Mouse (Mus musculus) heart, embryonic 13.5 days (tissue): ENCODE data around the gene Kif1a. TPM values are rescaled to one million over a fixed set of nuclear protein-coding genes. Genes with fewer than 3 reads are reported as not detected.

Experiments
- ATAC-seq: fragments of 200-750 bp; cut with Nextera tagmentation; 2 replicates; pipeline ENCODE4 v1.8.0; 2017; ENCODE audit warnings: moderate TSS enrichment; ENCODE audit not compliant: insufficient number of reproducible peaks, low FRiP score, low TSS enrichment; ENCODE audit errors: extremely low read depth
- H3K27ac ChIP-seq: fragments of 300-500 bp; sonication (generic); replicated peaks from 2 replicates; pipeline ENCODE4 v1.5.1; 2015; ENCODE audit warnings: moderate library complexity, mild to moderate bottlenecking, inconsistent platforms
- H3K27me3 ChIP-seq: fragments of 300-500 bp; sonication (generic); replicated peaks from 2 replicates; pipeline ENCODE4 v1.6.1; 2015; ENCODE audit warnings: mild to moderate bottlenecking, inconsistent platforms
- H3K36me3 ChIP-seq: fragments of 300-500 bp; sonication (generic); 2 replicates; pipeline ENCODE4 v1.6.1; 2015; ENCODE audit warnings: mild to moderate bottlenecking, inconsistent platforms
- H3K4me1 ChIP-seq: fragments of 300-500 bp; sonication (generic); 2 replicates; pipeline ENCODE4 v1.6.1; 2015; ENCODE audit warnings: inconsistent platforms
- H3K4me2 ChIP-seq: fragments of 300-500 bp; sonication (generic); 2 replicates; pipeline ENCODE4 v1.6.1; 2015; ENCODE audit warnings: inconsistent platforms, mild to moderate bottlenecking, moderate library complexity
- H3K4me3 ChIP-seq: fragments of 300-500 bp; sonication (generic); 2 replicates; pipeline ENCODE4 v1.5.1; 2015; ENCODE audit warnings: moderate library complexity, mild to moderate bottlenecking, inconsistent platforms
- H3K9ac ChIP-seq: fragments of 300-500 bp; sonication (generic); 2 replicates; pipeline ENCODE4 v1.6.1; 2015; ENCODE audit warnings: inconsistent platforms, mild to moderate bottlenecking, moderate library complexity
- H3K9me3 ChIP-seq: fragments of 300-500 bp; sonication (generic); 2 replicates; pipeline ENCODE4 v1.6.1; 2016; ENCODE audit warnings: inconsistent platforms
- WGBS: fragments of 180-500 bp; shearing (Covaris S2); methylation state at CpG from one replicate; pipeline ENCODE4 v1.1.7; 2015; ENCODE audit warnings: mixed read lengths; 5-methylcytosine and 5-hydroxymethylcytosine counted together
- polyA plus RNA-seq: library from polyadenylated mRNA; unstranded; fragments of >200 nt; fragmentation: Nextera tagmentation; extraction: Ambion mirVana; gene quantifications from 2 replicates; pipeline ENCODE4 v1.2.1, GENCODE M21; 2015

The Kif1a gene
- polyA plus RNA-seq, 1 experiment from 2014 or later, result 9.7 TPM

DNA sequence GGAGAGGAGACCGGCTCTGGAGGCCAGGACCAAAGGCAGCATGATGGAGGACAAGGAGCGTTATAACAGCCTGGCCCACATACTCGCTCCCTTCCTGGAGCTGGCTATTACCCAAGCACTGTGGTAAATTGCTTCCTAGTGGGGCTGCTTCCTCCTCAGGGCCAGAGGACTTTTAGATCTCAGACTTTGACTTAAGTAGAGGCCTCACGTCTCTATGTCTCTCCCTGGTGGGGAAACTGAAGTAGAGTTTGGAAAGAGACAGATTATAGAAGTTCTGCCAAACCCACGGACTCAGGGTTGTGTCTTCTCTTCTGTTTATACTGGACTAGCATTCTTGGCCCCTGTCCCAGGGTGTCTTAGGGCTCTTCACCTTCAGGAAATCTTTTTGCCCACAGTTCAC, 23.5 kb upstream of the Kif1a start:
- H3K27ac ChIP-seq, result no peak overlapping the region
- no peak overlapping the region for H3K4me2 ChIP-seq
- no peaks in the 10 kb centered on the region for H3K36me3 ChIP-seq
- no peak overlapping the region for H3K9ac ChIP-seq
- H3K27me3 ChIP-seq, result no peaks in the 10 kb centered on the region; the same call in none of the 2 replicates
- no peak overlapping the region for H3K4me3 ChIP-seq
- no peaks in the 10 kb centered on the region for H3K9me3 ChIP-seq
- H3K4me1 ChIP-seq, result no peaks in the 10 kb centered on the region
- ATAC-seq, result no peak
- WGBS, result 52% methylated on average over 5 of the region's 5 CpGs

DNA sequence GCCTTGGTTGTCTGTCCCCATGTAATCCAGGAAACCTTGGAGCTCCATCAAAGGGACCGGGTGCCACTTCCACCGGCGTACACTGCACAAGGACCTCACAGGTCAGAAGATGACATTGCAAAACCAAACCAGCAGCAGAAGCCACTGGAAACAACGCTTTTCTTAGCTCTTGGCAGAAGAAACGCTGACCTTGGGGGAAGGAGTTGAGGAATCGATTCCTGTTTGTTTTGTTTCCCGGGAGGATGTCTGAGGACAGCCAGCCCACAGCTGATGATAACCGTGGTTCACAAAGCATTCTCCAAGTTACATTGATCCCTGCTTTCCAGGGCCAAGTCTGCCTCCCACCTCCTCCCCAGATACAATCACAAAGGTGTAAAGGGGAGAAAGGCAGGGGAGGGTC, 22.3 kb upstream of the Kif1a start:
- WGBS, result 51% methylated on average over 8 of the region's 8 CpGs

DNA sequence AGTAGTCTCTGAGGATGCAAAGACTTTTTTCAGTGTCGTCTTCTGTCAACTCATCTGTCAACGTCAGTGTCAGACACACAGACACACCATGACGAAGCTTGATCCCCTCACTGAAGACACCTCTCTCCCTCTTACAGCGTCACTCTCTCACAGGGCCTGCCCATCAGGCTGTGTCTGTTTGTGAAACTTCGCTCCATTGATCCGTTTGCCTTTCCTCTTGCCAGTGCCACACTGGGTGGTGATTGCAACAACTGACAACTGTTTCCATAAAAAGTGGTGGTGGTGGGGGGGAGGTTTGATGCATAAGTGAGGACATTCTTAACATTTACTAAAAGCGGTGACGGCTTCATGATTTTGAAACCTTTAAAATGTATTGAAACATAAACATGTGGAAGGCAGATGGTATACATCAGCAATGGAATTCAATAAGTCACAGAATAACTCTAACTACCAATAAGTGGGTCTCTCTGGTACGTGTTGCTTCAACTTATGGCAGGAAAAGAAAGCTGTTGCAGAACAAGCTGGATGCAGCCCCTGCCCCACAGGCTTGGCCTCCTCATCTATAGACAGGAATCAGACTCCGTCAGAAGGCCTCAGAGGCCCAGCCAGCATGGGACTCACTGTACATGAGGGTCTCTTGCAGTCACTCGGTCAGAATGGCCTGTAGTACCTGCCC, 21.6 kb upstream of the Kif1a start:
- no peaks in the 10 kb centered on the region for H3K36me3 ChIP-seq
- H3K27ac ChIP-seq, result no peak overlapping the region
- no peak overlapping the region for H3K4me2 ChIP-seq
- no peaks in the 10 kb centered on the region for H3K9me3 ChIP-seq
- WGBS, result 70% methylated on average over 11 of the region's 11 CpGs
- H3K4me3 ChIP-seq, result no peak overlapping the region
- H3K9ac ChIP-seq, result no peak overlapping the region
- ATAC-seq, result no peak
- H3K4me1 ChIP-seq, result no peaks in the 10 kb centered on the region
- H3K27me3 ChIP-seq, result peaks cover 6% of the 10 kb centered on the region; the same call in 1 of the 2 replicates

More for the DNA sequence above, 22.3 kb upstream of the Kif1a start:
- Histone ChIP-seq H3K27me3 (no peaks in the 10 kb centered on the region; the same call in 1 of the 2 replicates), H3K4me1 (no peaks in the 10 kb centered on the region), H3K4me2 (no peak overlapping the region), H3K27ac (no peak overlapping the region), H3K9me3 (no peaks in the 10 kb centered on the region), H3K4me3 (no peak overlapping the region), H3K36me3 (no peaks in the 10 kb centered on the region), H3K9ac (no peak overlapping the region)
- no peak for ATAC-seq

DNA sequence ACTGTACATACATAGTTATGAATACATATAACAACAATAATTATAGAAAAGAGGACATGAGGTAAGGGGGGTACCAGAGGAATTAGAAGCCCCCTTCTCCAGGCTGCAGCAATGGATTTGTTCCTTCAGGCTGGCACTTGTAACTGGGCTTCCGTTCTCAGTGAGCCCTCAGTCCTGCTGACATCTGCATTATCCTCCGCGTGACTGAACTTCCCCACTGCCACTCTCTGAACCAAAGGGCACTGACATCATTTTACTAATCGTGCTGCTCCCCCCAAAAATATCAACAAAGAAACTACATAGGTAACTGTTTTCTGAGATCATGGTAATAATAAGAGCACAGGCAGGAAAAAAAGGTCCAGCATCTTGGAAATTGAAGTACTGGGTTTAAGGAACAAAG, 17.1 kb upstream of the Kif1a start:
- no peak for ATAC-seq
- H3K4me2 ChIP-seq, result no peak overlapping the region
- H3K27ac ChIP-seq, result no peak overlapping the region
- no peaks in the 10 kb centered on the region for H3K9me3 ChIP-seq
- no peak overlapping the region for H3K9ac ChIP-seq
- peaks cover 13% of the 10 kb centered on the region for H3K27me3 ChIP-seq
- WGBS, result 43% methylated on average over 4 of the region's 4 CpGs
- H3K36me3 ChIP-seq, result no peaks in the 10 kb centered on the region
- peaks cover 7% of the 10 kb centered on the region; the same call in 1 of the 2 replicates for H3K4me1 ChIP-seq
- no peak overlapping the region for H3K4me3 ChIP-seq

DNA sequence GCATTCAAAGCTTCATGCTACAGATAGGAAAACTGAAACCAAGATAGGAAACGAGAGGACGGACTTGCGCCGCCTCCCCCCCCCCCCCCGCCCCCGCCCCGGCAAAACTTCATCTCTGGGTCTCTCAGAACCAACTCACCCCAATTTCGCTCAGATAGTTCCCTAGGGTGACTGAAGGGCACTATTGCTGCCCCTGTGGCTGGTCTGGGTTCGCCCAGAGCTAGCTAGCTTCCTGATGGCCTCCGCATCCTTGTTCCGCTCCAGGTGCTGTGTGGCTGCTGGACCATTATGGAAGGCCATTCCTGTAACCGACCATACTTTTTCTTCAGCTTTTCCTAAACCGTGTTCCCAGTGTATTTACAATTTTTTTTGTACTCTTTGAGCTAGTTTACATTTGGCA, 13.7 kb upstream of the Kif1a start:
- peaks cover 7% of the 10 kb centered on the region; the same call in 1 of the 2 replicates for H3K4me1 ChIP-seq
- peak overlapping the region; percentile 44 for H3K4me3 ChIP-seq
- no peak overlapping the region for H3K27ac ChIP-seq
- H3K4me2 ChIP-seq, result peak overlapping the region; percentile 70
- peak overlapping the region; percentile 64 for H3K9ac ChIP-seq
- no peaks in the 10 kb centered on the region for H3K36me3 ChIP-seq
- peaks cover 7% of the 10 kb centered on the region for H3K9me3 ChIP-seq
- peaks cover 21% of the 10 kb centered on the region for H3K27me3 ChIP-seq
- 33% methylated on average over 13 of the region's 13 CpGs for WGBS
- no peak for ATAC-seq

DNA sequence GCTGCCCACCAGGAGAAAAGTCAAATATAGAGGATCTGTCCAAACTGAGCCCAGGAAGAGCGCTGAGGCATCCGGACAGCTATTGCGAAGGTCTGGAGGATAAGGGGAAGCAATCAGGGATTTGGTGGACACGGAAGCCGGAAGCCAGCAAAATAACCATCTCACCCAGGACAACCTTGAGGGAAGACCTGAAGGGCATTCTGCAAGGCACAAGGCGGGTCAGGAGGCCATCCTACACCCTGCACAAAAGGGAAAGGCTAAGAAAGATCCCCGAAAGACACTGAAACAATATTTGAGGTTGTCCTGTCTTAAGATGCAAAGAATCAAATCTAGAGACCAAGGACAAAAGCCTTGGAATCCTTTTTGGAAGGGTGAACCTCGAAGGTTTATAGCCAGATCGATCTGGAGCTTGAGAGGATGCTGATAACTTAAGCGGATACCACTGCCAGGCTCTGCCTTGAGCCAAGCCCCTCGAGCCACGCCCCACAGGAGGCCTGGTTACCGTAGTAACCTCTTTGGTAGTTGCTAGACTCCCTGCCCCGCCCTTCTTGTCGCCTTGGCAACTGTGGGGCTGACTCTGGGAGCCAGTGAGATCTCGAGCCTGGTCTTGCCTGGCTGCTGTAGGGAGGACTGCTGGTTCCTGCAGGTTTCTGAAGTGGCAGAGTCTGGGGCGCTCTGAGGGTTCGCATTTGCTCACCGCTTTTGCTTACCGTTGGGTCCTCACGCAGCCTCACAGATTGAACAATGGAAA, 13.1 kb upstream of the Kif1a start:
- H3K27me3 ChIP-seq, result peaks cover 21% of the 10 kb centered on the region
- no peaks in the 10 kb centered on the region for H3K36me3 ChIP-seq
- peak overlapping the region; percentile 44 for H3K4me3 ChIP-seq
- 27% methylated on average over 21 of the region's 21 CpGs for WGBS
- peaks cover 7% of the 10 kb centered on the region; the same call in 1 of the 2 replicates for H3K4me1 ChIP-seq
- ATAC-seq, result no peak
- peak overlapping the region; percentile 64 for H3K9ac ChIP-seq
- peaks cover 7% of the 10 kb centered on the region for H3K9me3 ChIP-seq
- H3K27ac ChIP-seq, result no peak overlapping the region
- peak overlapping the region; percentile 70 for H3K4me2 ChIP-seq

DNA sequence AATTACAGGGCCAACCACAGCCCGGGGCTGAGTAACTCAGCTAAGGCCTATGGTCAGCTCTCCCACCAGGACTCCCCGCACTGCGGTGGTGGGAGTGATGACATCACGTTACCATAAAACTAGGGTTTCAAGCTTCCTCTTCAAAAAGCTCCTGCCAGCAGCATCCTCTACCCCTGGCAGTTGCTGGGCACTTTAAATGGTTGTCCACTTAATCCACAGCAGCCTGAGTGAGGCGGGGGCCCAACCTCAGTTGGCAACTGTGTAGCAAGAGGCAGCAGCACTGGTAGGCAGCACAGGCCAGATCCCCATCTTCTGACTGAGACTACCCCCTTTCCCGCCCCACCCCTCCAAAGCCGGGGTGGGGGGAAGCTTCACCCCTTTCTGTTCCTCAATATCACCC, 949 bp upstream of the Kif1a start:
- H3K4me1 ChIP-seq, result peaks cover 26% of the 10 kb centered on the region
- H3K4me3 ChIP-seq, result no peak overlapping the region
- ATAC-seq, result no peak
- no peaks in the 10 kb centered on the region for H3K36me3 ChIP-seq
- H3K27ac ChIP-seq, result no peak overlapping the region
- peaks cover 68% of the 10 kb centered on the region for H3K27me3 ChIP-seq
- 0 out of 2 replicates have a peak, but pooled peaks cover 3% of the 10 kb centered on the region for H3K9me3 ChIP-seq
- H3K9ac ChIP-seq, result no peak overlapping the region
- WGBS, result 58% methylated on average over 7 of the region's 7 CpGs
- no peak overlapping the region for H3K4me2 ChIP-seq

DNA sequence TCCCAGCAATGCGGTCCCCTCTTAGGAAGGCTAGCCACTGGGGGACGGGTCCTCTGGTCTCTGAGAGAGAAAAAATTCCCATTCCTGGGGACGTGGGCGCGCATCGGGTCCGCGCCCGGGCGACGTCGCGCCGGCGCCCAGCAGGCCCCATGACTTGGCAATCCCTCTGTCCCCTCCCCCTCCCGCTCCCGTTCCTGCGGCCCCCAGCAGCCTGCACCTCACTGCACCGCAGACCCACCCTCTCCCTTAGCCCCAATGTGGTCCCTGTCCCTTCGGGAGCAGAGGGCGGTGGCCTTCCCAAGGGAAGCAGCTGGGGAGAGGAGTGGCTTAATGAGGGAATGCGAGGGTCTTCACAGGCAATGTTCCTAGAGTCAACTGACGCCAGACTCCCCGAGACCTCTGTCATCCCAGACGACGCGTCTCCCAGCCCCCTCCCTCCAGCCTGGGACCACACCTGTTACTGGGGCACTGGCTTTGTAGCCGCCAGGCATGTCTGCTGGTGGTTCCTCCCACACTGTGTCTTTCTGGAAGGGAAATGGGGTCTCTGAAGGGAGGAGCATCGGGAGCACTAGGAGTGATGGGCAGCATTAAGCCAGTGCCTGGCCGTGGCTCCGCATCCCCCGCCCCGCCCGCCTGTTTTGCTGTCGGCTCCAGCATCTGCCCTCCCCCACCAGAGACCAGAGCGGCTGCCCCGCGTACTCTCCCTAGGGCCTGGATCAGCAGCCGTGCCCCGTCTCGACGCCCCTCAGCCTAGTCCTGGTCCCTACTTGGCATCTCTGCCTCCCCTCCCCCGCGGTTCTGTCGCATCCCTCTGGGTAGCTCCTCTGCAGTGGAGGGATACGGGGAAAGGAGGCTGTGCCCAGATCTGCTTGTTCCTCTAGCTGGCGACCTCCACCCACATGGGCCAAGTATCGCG, 917 bp downstream of the Kif1a start:
- ATAC-seq, result 0 out of 2 replicates have a peak, but pooled peaks have one; percentile 52
- 1% methylated on average over 48 of the region's 49 CpGs for WGBS
- Histone ChIP-seq H3K36me3 (no peaks in the 10 kb centered on the region), H3K27me3 (peaks cover 86% of the 10 kb centered on the region), H3K9ac (peak overlapping the region; percentile 78), H3K4me2 (peak overlapping the region; percentile 90), H3K9me3 (0 out of 2 replicates have a peak, but pooled peaks cover 3% of the 10 kb centered on the region), H3K4me3 (peak overlapping the region; percentile 60), H3K27ac (no peak overlapping the region), H3K4me1 (peaks cover 26% of the 10 kb centered on the region)

DNA sequence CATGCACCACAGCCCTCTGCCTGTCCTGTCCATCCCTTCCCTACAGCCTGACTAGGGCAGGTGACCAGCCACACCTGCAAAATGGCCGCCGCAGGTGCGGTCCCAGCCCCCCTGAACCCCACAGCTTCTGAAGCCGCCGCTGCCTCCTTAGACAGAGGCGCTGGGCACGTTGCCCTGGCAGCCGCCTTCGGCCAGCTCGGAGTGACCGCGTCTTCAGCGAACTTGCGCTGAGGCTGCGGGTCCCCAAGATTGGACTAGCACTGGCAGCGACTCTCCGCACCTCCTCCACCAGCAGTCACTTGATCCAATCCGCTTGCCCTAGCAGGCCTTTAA, 1.5 kb downstream of the Kif1a start:
- Histone ChIP-seq H3K9me3 (0 out of 2 replicates have a peak, but pooled peaks cover 3% of the 10 kb centered on the region), H3K27me3 (peaks cover 92% of the 10 kb centered on the region), H3K9ac (peak overlapping the region; percentile 78), H3K4me1 (peaks cover 26% of the 10 kb centered on the region), H3K36me3 (no peaks in the 10 kb centered on the region), H3K27ac (no peak overlapping the region), H3K4me2 (peak overlapping the region; percentile 90), H3K4me3 (peak overlapping the region; percentile 60)
- WGBS, result 4% methylated on average over 18 of the region's 18 CpGs
- ATAC-seq, result no peak

DNA sequence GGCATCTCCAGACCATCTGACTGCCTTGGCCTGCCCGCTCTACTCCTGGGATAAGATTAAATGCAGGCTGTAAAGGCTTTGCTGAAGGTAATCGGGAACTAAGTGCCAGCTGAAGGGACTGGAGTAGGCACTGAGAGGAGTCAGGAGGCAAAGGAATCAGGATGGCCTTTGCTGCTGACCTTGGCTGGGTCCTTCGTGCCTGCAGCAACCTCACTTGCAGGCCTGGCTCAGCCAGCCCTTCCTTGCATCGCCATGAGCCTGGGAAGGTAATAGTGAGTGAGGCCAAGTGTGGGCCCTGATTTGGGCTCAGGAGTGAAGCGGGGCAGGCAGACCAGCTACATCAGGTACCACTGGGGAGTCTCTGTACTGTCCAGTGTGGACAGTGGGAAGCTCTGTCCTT, 2.8 kb downstream of the Kif1a start:
- Histone ChIP-seq H3K9ac (no peak overlapping the region), H3K36me3 (no peaks in the 10 kb centered on the region), H3K4me2 (no peak overlapping the region), H3K4me1 (peaks cover 26% of the 10 kb centered on the region), H3K4me3 (no peak overlapping the region), H3K9me3 (0 out of 2 replicates have a peak, but pooled peaks cover 3% of the 10 kb centered on the region), H3K27ac (no peak overlapping the region), H3K27me3 (peaks cover 86% of the 10 kb centered on the region)
- 75% methylated on average over 5 of the region's 5 CpGs for WGBS
- no peak for ATAC-seq

DNA sequence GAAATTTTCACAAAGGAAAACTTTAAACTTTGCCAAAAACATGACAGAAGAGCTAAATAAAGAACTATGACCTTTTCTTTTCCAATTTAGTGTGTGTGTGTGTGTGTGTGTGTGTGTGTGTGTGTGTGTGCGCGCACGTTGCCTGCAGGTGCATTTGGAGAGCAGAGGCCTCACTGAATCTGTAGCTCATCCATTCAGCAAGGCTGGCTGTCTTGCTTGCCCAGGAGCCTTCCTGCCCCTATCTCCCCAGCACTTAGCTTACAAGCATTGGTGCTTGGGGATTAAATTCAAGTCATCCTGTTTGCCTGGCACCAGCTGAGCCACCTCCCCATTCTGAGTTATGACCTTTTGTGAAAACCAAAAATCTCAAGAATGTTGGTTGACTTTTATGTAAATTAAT, 9.2 kb downstream of the Kif1a start:
- H3K27ac ChIP-seq, result no peak overlapping the region
- H3K9ac ChIP-seq, result no peak overlapping the region
- H3K4me3 ChIP-seq, result no peak overlapping the region
- H3K4me2 ChIP-seq, result no peak overlapping the region
- H3K4me1 ChIP-seq, result no peaks in the 10 kb centered on the region
- H3K27me3 ChIP-seq, result peaks cover 23% of the 10 kb centered on the region
- WGBS, result 97% methylated on average over 3 of the region's 3 CpGs
- no peak for ATAC-seq
- no peaks in the 10 kb centered on the region for H3K9me3 ChIP-seq
- H3K36me3 ChIP-seq, result no peaks in the 10 kb centered on the region
